Mouse (Mus musculus) midbrain, embryonic 10.5 days (tissue): ENCODE results near the gene Ctnnd2. TPM values are rescaled to one million over a fixed set of nuclear protein-coding genes. Genes with fewer than 3 reads are reported as not detected.
A peak's percentile ranks its signal among the peaks of the same experiment; 100 is the strongest.

Experiments
- DNase-seq: peaks from one replicate; pipeline ENCODE4 v3.0.0-alpha.2; 2017; ENCODE audit warnings: low spot score
- H3K27ac ChIP-seq: fragments of 300-500 bp; sonication (generic); replicated peaks from 2 replicates; pipeline ENCODE4 v1.5.1; 2016; ENCODE audit warnings: mild to moderate bottlenecking
- H3K27me3 ChIP-seq: fragments of 300-500 bp; sonication (generic); 2 replicates; pipeline ENCODE4 v1.6.1; 2016; ENCODE audit warnings: low read depth, mild to moderate bottlenecking; ENCODE audit not compliant: poor library complexity, severe bottlenecking
- H3K36me3 ChIP-seq: fragments of 300-500 bp; sonication (generic); 2 replicates; pipeline ENCODE4 v1.6.1; 2016; ENCODE audit warnings: mild to moderate bottlenecking, moderate library complexity
- H3K4me1 ChIP-seq: fragments of 300-500 bp; sonication (generic); 2 replicates; pipeline ENCODE4 v1.6.1; 2016
- H3K4me3 ChIP-seq: fragments of 300-500 bp; sonication (generic); 2 replicates; pipeline ENCODE4 v1.5.1; 2016; ENCODE audit warnings: mild to moderate bottlenecking, moderate library complexity
- H3K9me3 ChIP-seq: fragments of 300-500 bp; sonication (generic); replicated peaks from 2 replicates; pipeline ENCODE4 v1.6.1; 2016; ENCODE audit warnings: mild to moderate bottlenecking
- WGBS: fragments of 180-500 bp; shearing (Covaris S2); methylation state at CpG from one replicate; pipeline ENCODE4 v1.1.7; 2016; 5-methylcytosine and 5-hydroxymethylcytosine counted together
- polyA plus RNA-seq: library from polyadenylated mRNA; unstranded; fragments of >200 nt; fragmentation: Nextera tagmentation; extraction: Ambion mirVana; gene quantifications from 2 replicates; pipeline ENCODE4 v1.2.1, GENCODE M21; 2016

The Ctnnd2 gene
- polyA plus RNA-seq, 1 experiment from 2014 or later = 22.7 TPM

DNA sequence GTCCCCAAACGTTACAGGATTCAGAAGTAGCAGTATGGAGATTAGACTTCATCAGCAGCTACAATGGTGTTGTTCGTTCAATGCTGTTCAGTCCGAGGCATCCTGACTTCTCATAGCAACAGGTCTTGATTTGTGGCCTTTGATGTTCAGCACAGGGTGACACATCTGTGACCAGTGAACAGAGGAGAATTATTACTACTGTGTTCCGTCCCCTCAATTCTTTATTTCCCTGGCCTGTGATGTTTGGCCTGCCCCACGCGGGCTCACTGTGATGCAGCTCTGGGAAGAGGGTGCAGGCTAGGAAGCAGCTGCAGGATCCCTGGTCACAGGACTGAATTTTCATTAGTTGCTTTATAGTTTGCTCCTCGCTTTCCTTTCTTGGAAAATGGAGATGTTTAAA, 197.6 kb downstream of the Ctnnd2 start:
- no peaks in the 10 kb centered on the region for H3K9me3 ChIP-seq
- no peaks in the 10 kb centered on the region for H3K27me3 ChIP-seq
- no peak overlapping the region for H3K27ac ChIP-seq
- no peak for DNase-seq
- H3K36me3 ChIP-seq = no peaks in the 10 kb centered on the region
- no peak overlapping the region for H3K4me3 ChIP-seq
- H3K4me1 ChIP-seq = peaks cover 20% of the 10 kb centered on the region; the same call in 1 of the 2 replicates
- 74% methylated on average over 7 of the region's 7 CpGs for WGBS

GRCm38 (mm10) chr15:30371151-30371550, 198.8 kb downstream of the Ctnnd2 start:
- Histone ChIP-seq H3K4me1 (peaks cover 21% of the 10 kb centered on the region; the same call in 1 of the 2 replicates), H3K27ac (no peak overlapping the region), H3K4me3 (no peak overlapping the region), H3K27me3 (no peaks in the 10 kb centered on the region), H3K36me3 (no peaks in the 10 kb centered on the region), H3K9me3 (no peaks in the 10 kb centered on the region)
- DNase-seq = no peak
- WGBS = 91% methylated on average over 2 of the region's 2 CpGs

DNA sequence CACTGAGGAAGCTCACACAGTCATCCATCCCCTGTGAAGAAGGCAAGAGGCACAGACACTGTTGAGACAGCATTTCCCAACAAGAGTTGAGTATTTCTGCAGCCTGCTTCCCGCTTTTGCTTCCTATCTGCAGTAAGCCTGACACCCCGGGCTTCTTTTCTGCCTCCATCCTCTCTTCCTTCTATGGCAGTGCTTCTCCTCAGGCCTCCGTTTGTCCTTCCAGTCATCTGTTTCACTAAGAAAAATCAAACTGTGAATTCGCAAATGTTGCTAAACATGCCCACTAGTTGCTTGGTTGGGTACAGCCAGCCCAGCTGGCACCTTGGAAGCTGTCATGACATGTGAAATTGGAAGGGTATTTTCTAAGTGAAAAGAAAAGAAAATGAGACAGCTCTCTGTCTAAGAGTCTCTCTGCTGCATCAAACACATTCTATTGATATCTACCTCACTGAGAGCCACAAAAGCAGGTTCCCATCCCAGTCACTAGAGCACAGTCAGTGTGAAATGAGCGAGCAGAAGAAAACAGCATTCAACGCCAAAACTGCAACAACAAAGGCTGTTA, 201.3 kb downstream of the Ctnnd2 start:
- no peaks in the 10 kb centered on the region for H3K27me3 ChIP-seq
- H3K4me3 ChIP-seq = no peak overlapping the region
- H3K4me1 ChIP-seq = peaks cover 21% of the 10 kb centered on the region; the same call in 1 of the 2 replicates
- peak overlapping the region; percentile 46; the same call in 1 of the 2 replicates for H3K27ac ChIP-seq
- DNase-seq = no peak
- H3K9me3 ChIP-seq = no peaks in the 10 kb centered on the region
- no peaks in the 10 kb centered on the region for H3K36me3 ChIP-seq
- 86% methylated on average over 6 of the region's 6 CpGs for WGBS

DNA sequence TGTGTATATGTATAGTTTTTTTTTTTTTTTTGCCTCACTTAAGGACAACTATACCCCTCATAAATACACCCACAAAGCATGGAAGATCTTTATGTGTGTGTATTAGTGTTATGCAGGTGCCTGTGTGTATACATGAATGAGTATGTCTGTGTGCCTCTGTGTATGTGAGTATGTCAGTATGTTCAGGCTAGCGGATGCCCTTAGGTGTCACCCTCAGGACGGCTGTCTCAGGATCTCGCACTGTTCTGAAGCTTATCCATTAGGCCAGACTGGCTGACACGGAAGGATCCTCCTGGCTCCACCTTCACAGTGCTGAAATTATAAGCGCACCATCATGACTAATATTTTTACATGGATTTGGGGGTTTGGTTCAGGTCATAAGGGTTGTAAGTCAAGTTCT, 202.5 kb downstream of the Ctnnd2 start:
- Histone ChIP-seq H3K4me3 (no peak overlapping the region), H3K27me3 (no peaks in the 10 kb centered on the region), H3K36me3 (no peaks in the 10 kb centered on the region), H3K4me1 (peaks cover 21% of the 10 kb centered on the region; the same call in 1 of the 2 replicates), H3K27ac (no peak overlapping the region), H3K9me3 (no peaks in the 10 kb centered on the region)
- WGBS = 89% methylated on average over 5 of the region's 5 CpGs
- DNase-seq = no peak

DNA sequence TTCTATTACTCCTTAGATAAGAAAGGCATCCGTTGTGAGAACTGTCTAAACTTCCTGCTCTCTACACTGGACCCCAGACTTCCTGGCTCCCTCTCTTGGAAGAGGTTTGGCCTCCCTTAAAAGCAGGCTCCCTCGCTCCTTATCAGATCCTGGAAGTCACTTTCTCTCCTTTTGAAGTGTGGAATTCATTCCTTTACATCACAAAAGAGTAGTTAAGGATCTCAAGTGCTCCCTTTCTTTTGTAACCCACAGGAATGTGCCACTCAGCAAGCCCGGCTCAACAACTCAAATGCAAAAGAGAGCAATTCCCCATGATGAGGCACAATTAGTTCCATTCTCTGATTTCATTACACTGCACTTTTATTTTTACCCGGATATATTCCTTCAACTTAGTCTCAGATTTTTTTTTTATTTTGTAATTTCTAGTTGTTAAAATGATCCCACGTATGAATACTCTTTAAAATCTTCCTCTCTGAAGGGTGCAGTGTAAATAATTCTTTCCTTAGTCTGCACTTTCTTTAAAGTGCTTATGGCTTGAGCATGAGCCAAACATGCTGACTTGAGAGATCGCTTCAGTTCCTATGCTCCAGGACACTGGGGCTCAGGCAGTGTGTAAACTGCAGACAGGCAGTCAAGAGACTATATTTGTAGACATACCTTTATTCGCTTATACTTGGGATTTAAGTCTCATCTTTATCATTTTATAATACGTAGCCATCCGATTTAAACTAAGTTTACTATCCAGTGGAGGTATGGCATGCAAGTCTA, 210.9 kb downstream of the Ctnnd2 start:
- Histone ChIP-seq H3K4me3 (no peak overlapping the region), H3K27me3 (no peaks in the 10 kb centered on the region), H3K27ac (0 out of 2 replicates have a peak overlapping the region, but pooled peaks have one; percentile 17), H3K4me1 (peaks cover 36% of the 10 kb centered on the region), H3K9me3 (no peaks in the 10 kb centered on the region), H3K36me3 (no peaks in the 10 kb centered on the region)
- WGBS = 19% methylated on average over 9 of the region's 9 CpGs
- DNase-seq = peak; percentile 15

GRCm38 (mm10) chr15:30384386-30384785, 212.0 kb downstream of the Ctnnd2 start:
- H3K27ac ChIP-seq = no peak overlapping the region
- DNase-seq = no peak
- no peaks in the 10 kb centered on the region for H3K36me3 ChIP-seq
- no peaks in the 10 kb centered on the region for H3K27me3 ChIP-seq
- peaks cover 36% of the 10 kb centered on the region for H3K4me1 ChIP-seq
- H3K9me3 ChIP-seq = no peaks in the 10 kb centered on the region
- WGBS = 89% methylated on average over 5 of the region's 5 CpGs
- no peak overlapping the region for H3K4me3 ChIP-seq

- Histone ChIP-seq H3K36me3 (no peaks in the 10 kb centered on the region), H3K4me1 (peaks cover 36% of the 10 kb centered on the region), H3K9me3 (no peaks in the 10 kb centered on the region), H3K27me3 (no peaks in the 10 kb centered on the region), H3K27ac (no peak overlapping the region), H3K4me3 (no peak overlapping the region)
- no peak for DNase-seq
These were observed 214.1 kb downstream of the Ctnnd2 start for GRCm38 (mm10) chr15:30386489-30386888.

DNA sequence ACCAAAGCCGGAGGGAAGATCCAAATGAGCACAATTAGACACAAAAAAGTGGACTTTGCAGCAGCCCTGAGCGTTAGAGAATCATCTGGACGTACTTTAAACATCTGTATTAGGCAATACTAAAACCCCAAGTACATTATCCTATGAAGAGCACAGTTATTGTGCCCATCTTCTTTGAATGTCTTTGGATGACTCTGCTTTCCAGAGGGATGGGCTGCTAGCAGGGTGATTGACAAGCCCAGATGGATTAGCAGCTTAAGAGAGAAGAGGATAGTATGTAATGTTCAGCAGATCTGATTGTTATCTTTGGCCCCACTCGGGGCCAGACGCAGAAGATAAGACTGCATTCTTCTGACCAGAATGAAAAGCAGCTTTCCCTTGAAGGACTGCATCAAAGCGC, 214.9 kb downstream of the Ctnnd2 start:
- Histone ChIP-seq H3K27ac (no peak overlapping the region), H3K4me1 (peaks cover 30% of the 10 kb centered on the region), H3K36me3 (no peaks in the 10 kb centered on the region), H3K4me3 (no peak overlapping the region), H3K27me3 (no peaks in the 10 kb centered on the region), H3K9me3 (no peaks in the 10 kb centered on the region)
- no peak for DNase-seq
- WGBS = 30% methylated on average over 6 of the region's 6 CpGs

GRCm38 (mm10) chr15:30401111-30401510, 228.7 kb downstream of the Ctnnd2 start:
- Histone ChIP-seq H3K36me3 (no peaks in the 10 kb centered on the region), H3K4me1 (no peaks in the 10 kb centered on the region), H3K27me3 (no peaks in the 10 kb centered on the region), H3K9me3 (no peaks in the 10 kb centered on the region), H3K4me3 (no peak overlapping the region), H3K27ac (no peak overlapping the region)
- no peak for DNase-seq
- WGBS = 87% methylated on average over 4 of the region's 4 CpGs

DNA sequence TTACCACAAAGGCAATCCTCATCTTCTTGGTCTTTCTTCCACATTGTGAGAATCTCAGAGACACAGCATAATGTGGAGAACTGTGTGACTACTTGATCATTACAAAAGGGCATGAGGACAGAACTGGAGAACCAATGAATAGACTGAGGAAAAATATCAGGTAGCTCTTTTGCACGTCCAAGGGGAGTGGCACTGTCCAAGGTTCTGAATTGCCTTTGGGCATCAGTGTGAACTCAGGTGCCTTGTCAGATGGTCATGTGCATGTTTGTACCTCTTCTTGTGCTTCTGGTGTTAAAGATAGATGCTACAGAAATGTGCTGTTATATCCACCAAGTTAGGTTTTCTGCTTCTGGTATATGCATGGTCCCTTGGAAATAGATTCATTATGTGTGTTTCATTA, 233.9 kb downstream of the Ctnnd2 start:
- Histone ChIP-seq H3K4me1 (no peaks in the 10 kb centered on the region), H3K9me3 (no peaks in the 10 kb centered on the region), H3K4me3 (no peak overlapping the region), H3K27me3 (no peaks in the 10 kb centered on the region), H3K36me3 (no peaks in the 10 kb centered on the region), H3K27ac (no peak overlapping the region)
- no peak for DNase-seq
- 8% methylated on average over 1 of the region's 1 CpGs for WGBS

DNA sequence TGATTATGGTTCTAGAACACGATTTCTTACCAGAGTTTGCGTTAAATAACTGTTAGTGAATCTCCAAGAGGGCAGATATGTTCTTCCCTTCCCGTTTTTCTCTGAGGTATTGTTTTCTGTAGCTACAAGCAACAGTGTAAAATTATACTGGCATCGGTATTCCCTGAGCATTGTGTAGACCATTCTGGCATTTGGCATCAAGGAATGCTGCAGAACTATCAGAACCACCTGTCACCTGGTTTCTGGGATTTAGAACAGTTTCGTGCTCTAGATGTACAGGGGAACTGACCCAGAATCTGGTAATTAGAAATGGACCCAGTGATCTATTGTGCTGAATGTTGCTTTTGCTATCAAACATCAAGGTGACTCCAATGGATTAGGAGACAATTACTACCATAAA, 250.8 kb downstream of the Ctnnd2 start:
- Histone ChIP-seq H3K36me3 (no peaks in the 10 kb centered on the region), H3K27me3 (no peaks in the 10 kb centered on the region), H3K4me3 (no peak overlapping the region), H3K9me3 (no peaks in the 10 kb centered on the region), H3K27ac (no peak overlapping the region), H3K4me1 (no peaks in the 10 kb centered on the region)
- DNase-seq = no peak
- 89% methylated on average over 5 of the region's 5 CpGs for WGBS

DNA sequence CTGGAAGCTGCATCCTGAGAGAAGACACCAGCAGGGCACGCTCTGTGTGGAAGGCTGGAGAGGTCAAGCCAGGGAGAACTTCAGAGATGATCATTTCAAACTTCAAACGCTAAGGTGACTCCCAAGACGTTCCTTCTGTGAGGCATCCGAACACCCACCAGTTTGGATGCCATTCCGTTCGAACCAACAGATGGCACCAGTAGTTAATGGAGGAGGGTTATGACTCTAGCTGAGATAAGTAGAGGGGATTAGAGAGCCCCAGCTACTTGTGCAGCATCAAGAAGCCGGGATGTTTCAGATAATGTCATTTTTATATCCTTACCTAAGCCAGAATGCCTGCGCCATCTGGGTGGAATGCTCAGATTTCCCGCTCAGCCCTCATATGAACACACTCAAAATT, 251.9 kb downstream of the Ctnnd2 start:
- H3K4me3 ChIP-seq = no peak overlapping the region
- whole genome bisulfite sequencing = 68% methylated on average over 9 of the region's 9 CpGs
- no peaks in the 10 kb centered on the region for H3K36me3 ChIP-seq
- no peaks in the 10 kb centered on the region for H3K9me3 ChIP-seq
- no peaks in the 10 kb centered on the region for H3K27me3 ChIP-seq
- DNase-seq = no peak
- no peaks in the 10 kb centered on the region for H3K4me1 ChIP-seq
- H3K27ac ChIP-seq = no peak overlapping the region

GRCm38 (mm10) chr15:30427342-30427741, 254.9 kb downstream of the Ctnnd2 start:
- no peaks in the 10 kb centered on the region for H3K9me3 ChIP-seq
- 26% methylated on average over 2 of the region's 2 CpGs for WGBS
- H3K27me3 ChIP-seq = no peaks in the 10 kb centered on the region
- H3K4me1 ChIP-seq = no peaks in the 10 kb centered on the region
- H3K4me3 ChIP-seq = no peak overlapping the region
- no peak overlapping the region for H3K27ac ChIP-seq
- no peaks in the 10 kb centered on the region for H3K36me3 ChIP-seq
- peak; percentile 17 for DNase-seq
